Mouse (Mus musculus) liver, adult 2 months (tissue): Measurements from ENCODE around the gene Macrod1.

Experiments used
- CTCF ChIP-seq: fragments of 200-500 bp; IDR thresholded peaks from 2 replicates; pipeline ENCODE4 v1.5.1; 2011; ENCODE audit warnings: low read depth, low read length, control low read depth
- POLR2A ChIP-seq: fragments of 200-500 bp; IDR thresholded peaks from 2 replicates; pipeline ENCODE4 v1.6.1; 2011; ENCODE audit warnings: low read length, control low read depth; ENCODE audit not compliant: insufficient read depth; ENCODE audit errors: extremely low read depth

DNA sequence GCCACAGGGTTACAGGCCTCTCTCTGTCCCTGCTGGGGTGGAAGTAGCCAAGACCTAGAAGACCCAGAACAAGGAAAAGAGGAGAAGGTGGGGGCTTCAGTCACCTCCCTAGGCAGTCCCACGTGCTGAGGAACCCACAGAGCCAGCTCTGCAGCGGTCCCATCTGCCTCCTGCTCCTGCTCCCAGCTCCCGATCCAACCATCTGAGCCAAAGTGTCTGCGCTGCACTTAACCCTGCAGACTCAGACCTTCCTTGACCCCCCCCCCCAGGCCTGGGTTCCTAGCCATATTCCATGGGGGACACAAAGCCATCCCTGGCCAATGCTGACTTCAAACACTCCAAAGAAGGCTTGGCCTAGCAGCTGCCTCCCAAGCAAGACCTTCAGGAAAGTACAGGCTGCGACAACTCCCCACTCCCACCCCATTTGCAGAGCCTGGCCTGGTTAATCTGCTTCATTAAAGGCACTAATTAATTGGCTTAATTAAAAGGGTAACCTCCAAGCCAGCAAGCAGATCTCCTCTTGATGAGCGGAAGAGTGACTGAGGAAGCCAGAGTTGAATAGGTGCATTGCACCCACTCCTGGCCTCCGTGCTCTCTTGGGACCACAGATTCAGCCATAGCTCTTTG lies 94.8 kb downstream of the Macrod1 start:
- TF ChIP-seq CTCF (no peak), POLR2A (no peak)
